Mouse (Mus musculus): ENCODE data around the gene 2200002D01Rik.

The 2200002D01Rik gene

DNA sequence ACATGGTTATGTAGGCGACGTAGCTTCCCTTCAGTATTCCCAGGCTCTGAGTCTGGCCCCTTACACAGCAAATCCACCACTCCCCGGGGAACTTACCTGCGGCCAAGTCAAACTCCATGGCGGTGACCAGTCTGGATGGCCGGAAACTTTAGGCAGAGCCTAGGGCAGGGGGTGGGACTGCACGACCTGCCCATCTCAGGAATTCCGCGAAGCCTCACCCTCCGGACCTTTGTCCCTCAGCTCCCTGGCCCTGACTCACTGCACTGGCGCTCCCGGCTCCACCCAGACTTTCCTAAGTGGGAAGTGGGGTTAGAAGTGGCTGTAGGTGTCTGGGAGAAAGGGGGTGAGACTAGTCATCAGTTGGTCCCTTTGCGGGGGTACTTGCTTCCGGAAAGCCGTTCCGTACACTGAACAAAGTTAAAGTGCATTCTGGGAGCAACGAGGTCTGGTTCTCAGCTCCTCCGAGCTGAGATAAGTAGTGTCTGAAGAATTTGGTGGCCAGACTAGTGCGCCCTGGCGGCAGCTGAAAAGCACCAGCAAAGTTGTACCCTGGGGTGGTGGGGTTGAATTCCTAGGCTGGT, at the start of gene 2200002D01Rik:
Gene 2200002D01Rik (minus strand): TSS at position 206 of the 581 bp plus-strand sequence.
- peak; percentile 61 for DNase-seq (ENCODE audit: low read depth, low spot score)

GRCm38 (mm10) chr7:29296998-29297397, 48.7 kb upstream of the 2200002D01Rik start:
- peak; percentile 91 for DNase-seq (ENCODE audit: low read depth, low spot score)

DNA sequence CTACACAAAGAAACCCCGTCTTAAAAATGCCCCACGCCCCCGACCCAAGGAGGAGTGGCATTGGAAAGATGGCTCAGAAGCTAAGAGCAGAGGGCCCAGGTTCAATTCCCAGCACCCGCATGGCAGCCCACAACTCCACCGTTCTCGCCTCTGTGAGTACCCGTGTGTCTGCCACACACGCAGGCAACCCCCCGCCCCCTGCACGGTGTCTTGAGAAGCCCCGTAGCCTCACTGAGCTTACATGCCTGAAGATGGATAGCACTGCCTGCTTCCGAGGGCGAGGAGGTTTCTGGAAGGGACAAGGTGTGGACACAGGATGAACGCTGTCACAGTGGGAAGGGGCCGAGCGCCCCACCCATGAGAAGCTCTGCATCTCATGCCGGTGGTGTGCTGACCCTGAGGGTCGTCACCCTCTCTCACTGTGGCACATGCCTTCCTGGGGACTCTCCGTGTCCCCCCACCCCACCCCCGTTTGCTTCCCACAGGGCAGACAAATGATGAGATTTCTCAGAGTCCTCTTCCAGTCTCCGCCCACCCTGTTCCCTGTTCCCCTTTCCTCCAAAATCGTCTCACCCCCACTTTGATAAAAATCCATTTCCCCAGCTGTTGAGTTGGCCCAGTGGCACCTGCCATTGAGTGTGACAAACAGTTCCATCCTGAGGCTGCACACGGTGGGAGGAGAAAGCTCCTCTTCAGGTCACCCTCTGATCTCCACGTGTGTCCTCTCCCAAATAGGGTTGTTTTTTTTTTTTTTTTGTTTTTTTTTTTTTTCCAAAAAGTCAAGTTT, 47.8 kb upstream of the 2200002D01Rik start:
- peak; percentile 18 for DNase-seq (ENCODE audit: low read depth, low spot score)

- DNase-seq (ENCODE audit: low read depth, low spot score) = no peak
Observed at GRCm38 (mm10) chr7:29294111-29294761, 46.0 kb upstream of the 2200002D01Rik start.

- peak; percentile 96 for DNase-seq (ENCODE audit: low read depth, low spot score)
Observed at GRCm38 (mm10) chr7:29293131-29294065, 45.1 kb upstream of the 2200002D01Rik start.

DNA sequence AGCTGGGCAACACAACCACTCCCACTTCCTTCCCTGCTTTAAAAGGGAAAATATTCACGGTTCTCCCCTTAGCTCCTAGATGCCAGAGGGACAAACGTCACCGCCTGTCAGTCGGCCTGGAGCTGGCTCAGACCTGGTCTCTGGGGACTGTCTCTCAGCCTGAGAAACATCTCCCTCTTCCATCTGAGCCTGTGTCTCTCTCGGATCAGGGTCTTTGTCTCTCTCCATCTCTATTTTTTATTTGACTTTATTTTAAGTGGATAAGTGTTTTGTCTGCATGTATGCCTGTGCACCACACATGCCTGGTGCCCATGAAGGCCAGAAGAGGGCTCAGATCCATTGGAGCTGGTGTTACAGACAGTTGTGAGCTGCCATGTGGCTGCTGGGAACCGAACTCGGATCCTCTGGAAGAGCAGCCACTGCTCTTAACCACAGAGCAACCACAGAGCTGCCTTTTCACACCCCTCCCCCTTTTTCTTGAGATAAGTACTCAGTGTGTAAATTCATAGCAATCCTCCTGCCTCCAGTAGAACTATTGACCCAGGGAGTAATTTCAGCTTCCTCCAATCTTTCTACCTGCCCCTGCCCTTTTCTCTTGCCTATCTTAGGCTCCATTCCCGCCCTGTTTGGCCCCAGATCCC, 44.3 kb upstream of the 2200002D01Rik start:
- DNase-seq (ENCODE audit: low read depth, low spot score) = peak; percentile 33

GRCm38 (mm10) chr7:29291616-29292457, 43.6 kb upstream of the 2200002D01Rik start:
- DNase-seq (ENCODE audit: low read depth, low spot score) = no peak

DNA sequence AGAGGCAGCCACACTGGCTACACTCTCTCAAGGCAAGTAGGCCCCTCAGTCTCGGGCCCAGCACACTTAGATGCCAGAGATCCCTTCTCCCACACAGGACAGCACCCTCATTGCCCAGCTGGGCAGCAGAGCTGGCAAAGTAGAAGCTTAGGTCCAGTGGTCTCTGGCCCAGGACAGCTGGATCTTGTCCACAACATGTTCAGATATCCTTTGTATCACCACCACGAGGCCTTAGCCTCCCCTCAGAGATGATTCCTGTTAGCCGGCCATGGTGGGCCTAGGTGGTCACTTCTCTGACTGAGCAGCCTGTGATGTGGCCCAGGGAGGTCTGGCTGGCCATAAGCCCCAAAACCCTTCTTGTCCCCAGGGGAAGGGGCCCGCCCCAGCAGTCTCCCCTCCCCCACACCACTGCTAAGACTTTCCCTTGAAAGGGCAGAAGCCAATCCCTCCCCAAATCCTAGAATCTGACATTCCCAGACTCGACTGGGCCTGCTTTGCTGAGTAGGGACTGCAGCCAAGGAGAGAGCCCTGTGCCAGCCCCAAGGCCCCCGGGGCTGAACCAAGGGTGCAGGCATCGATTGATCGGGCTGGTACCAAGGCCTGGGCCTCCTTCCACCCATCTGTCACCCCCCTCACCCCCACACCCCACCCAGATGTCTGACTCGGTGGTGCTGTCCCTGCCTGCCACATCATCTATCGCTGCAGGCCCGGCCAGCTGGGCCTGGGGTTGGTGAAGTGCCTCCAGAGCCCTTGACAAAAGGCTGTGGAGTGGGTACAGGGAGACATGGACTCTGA, 42.6 kb upstream of the 2200002D01Rik start:
- DNase-seq (ENCODE audit: low read depth, low spot score) = peak; percentile 24

DNA sequence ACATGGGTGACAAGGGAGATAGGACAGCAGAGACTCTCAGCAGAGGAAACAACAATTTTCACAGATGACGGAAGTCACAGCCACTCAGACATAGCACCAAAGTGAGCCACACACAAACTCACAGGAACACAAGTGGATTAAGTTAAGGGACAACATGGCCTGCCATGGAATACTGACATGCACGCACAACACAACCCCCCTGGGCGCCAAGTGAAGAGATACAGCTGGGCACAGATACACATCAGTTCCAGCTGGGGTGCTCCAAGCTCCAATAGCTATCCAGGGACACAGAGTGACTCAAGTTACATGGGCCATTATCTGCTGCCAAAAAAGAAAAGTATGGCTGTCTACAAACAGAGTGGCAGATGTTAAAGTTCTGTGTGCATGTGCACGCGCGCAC, 41.6 kb upstream of the 2200002D01Rik start:
- no peak for DNase-seq (ENCODE audit: low read depth, low spot score)

DNA sequence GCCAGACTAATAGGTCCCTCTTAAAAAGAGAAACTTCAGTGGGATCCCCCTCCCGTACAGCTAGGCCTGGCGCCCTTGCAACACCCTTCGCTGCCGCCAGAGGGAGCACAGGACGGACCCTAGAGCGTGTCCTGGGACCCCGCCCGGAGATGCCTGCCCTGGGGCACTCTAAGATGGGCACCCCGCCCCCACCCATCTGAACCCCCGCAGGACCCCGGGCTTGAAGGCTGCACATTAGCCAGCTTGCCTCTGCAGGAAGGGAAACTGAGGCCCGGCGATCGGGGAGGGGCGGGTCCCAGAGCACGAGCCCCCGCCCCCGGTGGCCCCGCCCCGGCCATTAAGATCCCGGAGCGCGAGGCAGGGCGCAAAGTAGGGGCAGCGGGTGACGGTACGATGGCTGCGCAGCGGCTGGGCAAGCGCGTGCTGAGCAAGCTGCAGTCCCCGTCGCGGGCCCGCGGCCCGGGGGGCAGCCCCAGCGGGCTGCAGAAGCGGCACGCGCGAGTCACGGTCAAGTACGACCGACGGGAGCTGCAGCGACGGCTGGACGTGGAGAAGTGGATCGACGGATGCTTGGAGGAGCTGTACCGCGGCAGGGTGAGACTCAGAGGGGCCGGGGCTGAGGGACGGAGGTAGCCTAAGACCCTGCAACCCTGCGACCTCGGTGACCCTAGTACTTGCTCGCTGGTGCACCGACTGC, 40.8 kb upstream of the 2200002D01Rik start, which contains the start of gene Ppp1r14a:
Gene Ppp1r14a (plus strand): TSS at position 367 of the 697 bp plus-strand sequence.
- DNase-seq (ENCODE audit: low read depth, low spot score) = peak; percentile 75

GRCm38 (mm10) chr7:29288079-29288478, 39.8 kb upstream of the 2200002D01Rik start:
- peak; percentile 22 for DNase-seq (ENCODE audit: low read depth, low spot score)

- peak; percentile 80 for DNase-seq (ENCODE audit: low read depth, low spot score)
Observed at GRCm38 (mm10) chr7:29287481-29287880, 39.2 kb upstream of the 2200002D01Rik start.

- DNase-seq (ENCODE audit: low read depth, low spot score) = no peak
Observed at GRCm38 (mm10) chr7:29284523-29284922, 36.3 kb upstream of the 2200002D01Rik start.

- DNase-seq (ENCODE audit: low read depth, low spot score) = no peak
Observed at GRCm38 (mm10) chr7:29283876-29284275, 35.6 kb upstream of the 2200002D01Rik start.

DNA sequence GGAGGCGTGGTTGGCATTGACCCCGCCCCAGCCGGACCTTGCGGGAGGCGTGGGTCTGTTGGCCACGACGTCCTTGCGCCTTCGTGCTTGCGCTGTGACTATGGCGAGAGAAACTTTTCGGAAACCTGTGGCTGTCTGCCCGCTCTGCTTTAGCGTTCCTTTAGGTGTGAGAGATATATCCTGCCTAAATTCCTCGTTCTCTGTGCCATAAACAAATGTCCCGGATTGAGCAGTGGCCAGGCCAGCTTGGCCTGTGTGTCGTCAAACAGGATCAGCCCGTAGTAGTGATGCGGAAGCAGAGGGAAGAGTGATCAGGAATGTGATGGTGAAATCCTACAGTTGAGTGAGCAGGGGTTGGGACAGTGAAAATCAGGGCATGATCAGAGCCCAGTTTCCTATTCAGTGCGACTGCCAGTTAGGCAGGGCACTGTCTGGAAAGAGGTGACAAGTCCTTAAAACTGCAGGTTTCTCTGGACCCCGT, 33.8 kb upstream of the 2200002D01Rik start:
- DNase-seq (ENCODE audit: low read depth, low spot score) = no peak

DNA sequence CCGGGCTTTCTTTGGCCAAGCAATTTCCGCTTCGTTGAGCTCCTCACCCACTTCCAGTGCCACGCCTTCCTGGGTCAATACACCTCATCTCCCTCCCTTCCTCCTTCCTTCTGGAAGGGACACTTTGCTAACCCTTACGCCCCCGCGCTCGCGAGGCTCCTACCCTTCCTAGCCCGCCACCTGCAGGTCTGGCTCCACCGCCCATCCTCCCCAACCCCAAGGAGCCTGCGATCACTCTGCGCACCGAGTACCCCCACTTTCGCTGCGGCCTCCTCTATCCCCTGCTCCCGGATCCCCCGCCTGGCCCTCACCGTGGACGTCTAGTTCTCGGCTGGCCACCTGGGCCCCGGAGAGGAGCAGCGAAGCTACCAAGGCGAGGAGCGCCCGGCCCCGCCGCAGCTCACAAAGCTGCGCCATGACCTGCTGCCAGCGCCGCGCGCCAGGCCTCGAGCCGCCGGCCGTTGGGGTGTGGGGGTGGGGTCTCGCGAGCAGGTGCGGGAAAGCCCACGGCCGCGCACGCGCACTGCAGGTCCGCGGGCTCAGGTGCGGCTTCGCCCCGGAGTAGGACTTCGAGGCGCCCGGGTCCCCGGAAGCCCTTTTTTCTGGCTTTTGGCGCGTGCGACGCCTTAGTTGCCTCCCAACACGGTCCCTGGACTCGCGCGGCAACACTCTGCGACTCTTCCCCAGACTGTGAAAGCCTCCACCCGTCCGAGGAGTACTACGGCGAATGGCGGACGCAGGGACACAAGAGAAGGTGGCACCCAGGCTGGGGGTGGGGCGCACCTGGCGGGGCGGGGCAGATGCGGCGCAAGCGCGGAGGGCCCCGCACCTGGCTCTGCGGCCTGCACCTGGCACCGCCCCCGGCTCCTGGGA, 33.2 kb upstream of the 2200002D01Rik start, which contains the start of gene Spint2:
Gene Spint2 (minus strand): TSS at position 712 of the 873 bp plus-strand sequence.
- DNase-seq (ENCODE audit: low read depth, low spot score) = peak; percentile 89

DNA sequence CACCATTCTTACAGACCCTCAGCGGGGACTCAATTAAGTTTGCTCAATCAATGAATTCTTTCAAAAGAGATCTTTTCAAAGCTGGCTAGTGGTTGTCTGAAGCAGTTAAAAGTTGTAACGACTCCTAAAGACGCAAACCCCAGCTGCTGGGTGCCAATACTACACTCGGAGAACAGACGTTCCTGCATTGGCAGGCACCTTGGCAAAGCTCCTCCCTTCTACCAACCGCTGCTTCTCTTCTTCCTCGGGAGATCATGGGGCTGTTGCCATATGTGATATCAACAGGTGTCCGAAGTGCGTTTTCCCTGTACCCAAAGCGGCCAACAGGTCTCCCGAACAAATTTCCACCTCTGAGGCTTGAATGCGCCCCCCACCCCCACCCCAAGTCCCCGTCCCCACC, 32.5 kb upstream of the 2200002D01Rik start:
- no peak for DNase-seq (ENCODE audit: low read depth, low spot score)

Measured in ES-CJ7 (cell line).